Comparison of ENCODE assay signal across 9 mouse cellular contexts in the genomic region with DNA sequence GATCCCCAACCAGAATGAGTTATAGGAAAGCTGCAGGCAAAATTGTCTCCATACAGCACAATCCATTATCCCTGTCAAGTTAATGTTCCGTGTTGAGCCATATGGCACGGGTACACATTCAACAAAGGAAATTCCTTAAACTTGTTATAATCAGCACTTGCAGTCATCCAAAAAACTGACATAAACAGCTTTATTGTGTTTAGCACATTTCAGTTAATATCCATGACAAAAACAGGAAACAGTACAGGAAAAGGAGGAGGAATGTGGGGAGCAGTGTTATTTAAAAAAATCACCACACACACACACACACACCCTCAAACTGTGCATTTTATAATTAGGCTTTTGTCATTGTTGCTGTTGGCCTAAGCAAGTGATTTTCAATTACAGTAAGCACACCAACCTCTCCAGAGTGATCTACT.
DNase-seq lines count a peak whose midpoint lies in the region; ATAC-seq and TF ChIP-seq lines count a peak whose summit lies in the region.
"Had no signal": no experiment of that assay in that cellular context is flagged by ENCODE, and none has a peak within 500 bp of the region (broad histone marks: within the 10 kb centered on the region; RNA-seq: fewer than 3 reads in every experiment).

No protein-coding gene starts in this region.

- H3K4me1 ChIP-seq in midbrain, postnatal 0 days (ENCODE audit: insufficient read depth, low read length) = 0 out of 2 replicates have a peak, but pooled peaks cover 3% of the 10 kb centered on the region
- peaks cover 5% of the 10 kb centered on the region; the same call in 1 of the 2 replicates for H3K4me1 ChIP-seq in liver, embryonic 11.5 days (replicated peaks; ENCODE audit: control insufficient read depth, insufficient read depth, low read length)

- no peak overlapping the region for H3K27ac ChIP-seq in midbrain, postnatal 0 days (ENCODE audit: low read depth, low read length)
- no peak overlapping the region for H3K27ac ChIP-seq in liver, embryonic 11.5 days (ENCODE audit: low read depth, low read length)

- H3K9ac ChIP-seq in midbrain, postnatal 0 days (replicated peaks; ENCODE audit: low read length, poor library complexity, severe bottlenecking) = no peak overlapping the region
- no peak overlapping the region for H3K9ac ChIP-seq in liver, embryonic 11.5 days (ENCODE audit: low read depth, low read length)

- WGBS in midbrain, postnatal 0 days = 20% methylated on average over 2 of the region's 2 CpGs
- 62% methylated on average over 2 of the region's 2 CpGs for WGBS in liver, embryonic 11.5 days

- no peaks in the 10 kb centered on the region for H3K9me3 ChIP-seq in midbrain, postnatal 0 days (ENCODE audit: low read length)
- H3K9me3 ChIP-seq in liver, embryonic 11.5 days (ENCODE audit: control insufficient read depth, low read length) = no peaks in the 10 kb centered on the region

- H3K36me3 ChIP-seq in midbrain, postnatal 0 days (ENCODE audit: insufficient read depth, low read length) = no peaks in the 10 kb centered on the region
- no peaks in the 10 kb centered on the region for H3K36me3 ChIP-seq in liver, embryonic 11.5 days (ENCODE audit: control insufficient read depth, insufficient read depth, low read length)

- H3K4me2 ChIP-seq in midbrain, postnatal 0 days (ENCODE audit: low read depth, low read length, poor library complexity, severe bottlenecking) = no peak overlapping the region
- no peak overlapping the region for H3K4me2 ChIP-seq in liver, embryonic 11.5 days

- TF ChIP-seq CTCF in midbrain, postnatal 0 days (IDR thresholded peaks at IDR 0.05) = no peak

- H3K4me3 ChIP-seq in midbrain, postnatal 0 days (ENCODE audit: low read depth, low read length) = no peak overlapping the region
- H3K4me3 ChIP-seq in liver, embryonic 11.5 days (ENCODE audit: low read depth, low read length) = no peak overlapping the region

- peak; percentile 30 for DNase-seq in kidney, postnatal 10 days
- no peak for DNase-seq in kidney, postnatal 25 days
- DNase-seq in cerebellum, adult 9-11 months = peak; percentile 39
- DNase-seq in forelimb bud, embryonic 11.5 days (ENCODE audit: low read depth, low spot score) = peak; percentile 64
- peak; percentile 70 for DNase-seq in midbrain, postnatal 0 days (ENCODE audit: low spot score)
- no peak for DNase-seq in liver, embryonic 11.5 days (ENCODE audit: low spot score)
- no peak for DNase-seq in left cerebral cortex, adult 11 months (ENCODE audit: low spot score)

- no peaks in the 10 kb centered on the region for H3K27me3 ChIP-seq in midbrain, postnatal 0 days (ENCODE audit: insufficient read depth, low read length)
- H3K27me3 ChIP-seq in liver, embryonic 11.5 days (replicated peaks; ENCODE audit: control insufficient read depth, insufficient read depth, low read length) = no peaks in the 10 kb centered on the region
- H3K27me3 ChIP-seq: Patski had no signal

- ATAC-seq in midbrain, postnatal 0 days (ENCODE audit: low FRiP score) = no peak
- ATAC-seq in CD4-positive, CD25-positive, alpha-beta regulatory T cell, adult 4 months = no peak
- no peak for ATAC-seq in liver, embryonic 11.5 days (replicated peaks; ENCODE audit: low FRiP score)
- ATAC-seq: Patski had no signal

Comparison
In these comparisons a context has a peak if more than half of its experiments do, and no peak if none do; other contexts are left out.
1. DNase-seq: peak in kidney, postnatal 10 days (single experiment), cerebellum, adult 9-11 months (single experiment), forelimb bud, embryonic 11.5 days (single experiment) and midbrain, postnatal 0 days (single experiment); none in kidney, postnatal 25 days (0 of 2), liver, embryonic 11.5 days (single experiment) and left cerebral cortex, adult 11 months (single experiment).